Mouse (Mus musculus): ENCODE data around the gene Stard10. TPM values are rescaled to one million over a fixed set of nuclear protein-coding genes. Genes with fewer than 3 reads are reported as not detected.

The Stard10 gene
- polyA plus RNA-seq (2012; ENCODE audit: low replicate concordance): 243 and 345 TPM in 2 replicates

GRCm38 (mm10) chr7:101317014-101317413, at the start of gene Stard10:
TSS of gene Stard10 (plus strand) at chr7:101317086.

GRCm38 (mm10) chr7:101301881-101302456, 14.9 kb upstream of the Stard10 start, which contains the start of gene Atg16l2:
TSS of gene Atg16l2 (minus strand) at chr7:101302251.

GRCm38 (mm10) chr7:101347767-101348270, 30.9 kb downstream of the Stard10 start, which contains the start of gene Arap1:
TSS of gene Arap1 (plus strand) at chr7:101348067.

Other genes with a start within 250 kb of the Stard10 start
- gene Fchsd2, start 224.2 kb upstream of the Stard10 start, polyA plus RNA-seq (2012; ENCODE audit: low replicate concordance): 23.6 and 84.0 TPM in 2 replicates
- gene Atg16l2, start 14.8 kb upstream of the Stard10 start, polyA plus RNA-seq (2012; ENCODE audit: low replicate concordance): 50.0 and 98.4 TPM in 2 replicates
- 374 and 501 TPM in 2 replicates for gene Arap1, start 31.0 kb downstream of the Stard10 start, polyA plus RNA-seq (2012; ENCODE audit: low replicate concordance)
- gene Gm45837, start 93.8 kb downstream of the Stard10 start, polyA plus RNA-seq (2012; ENCODE audit: low replicate concordance): 9.0 and 15.1 TPM in 2 replicates
- gene Pde2a, start 104.6 kb downstream of the Stard10 start, polyA plus RNA-seq (2012; ENCODE audit: low replicate concordance): 14.9 and 29.9 TPM in 2 replicates

All from hematopoietic multipotent progenitor cell, adult 10-12 weeks (in vitro differentiated cells).